Mouse (Mus musculus) frontal cortex, adult (tissue): Measurements from ENCODE around the gene Smarcd3.

Experiments
- ATAC-seq: cut with Nextera tagmentation; 2 replicates; pipeline ENCODE4 v1.9.2; 2017; ENCODE audit warnings: mild to moderate bottlenecking, moderate library complexity, mixed read lengths; ENCODE audit not compliant: low TSS enrichment

Gene Smarcd3

DNA sequence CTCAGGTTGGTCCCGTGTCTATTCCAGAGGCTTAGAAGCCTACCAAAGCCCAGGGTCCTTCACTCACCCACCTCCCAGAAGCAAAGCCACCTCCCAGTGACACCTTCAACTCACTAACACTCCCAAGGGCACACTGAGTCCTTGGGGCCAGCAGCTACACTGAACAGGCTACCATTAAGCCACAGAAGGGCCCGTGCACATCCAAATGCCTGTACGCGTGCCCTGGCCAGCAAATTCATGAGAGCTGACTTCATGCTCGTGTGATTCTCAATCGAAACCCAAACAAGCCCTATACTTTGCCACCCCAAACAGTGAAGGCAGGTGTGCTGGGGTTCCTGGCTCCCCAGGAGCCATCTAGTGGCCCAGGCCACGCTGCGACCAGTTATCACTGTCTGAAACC lies 3.6 kb downstream of the Smarcd3 start:
- no peak for ATAC-seq

DNA sequence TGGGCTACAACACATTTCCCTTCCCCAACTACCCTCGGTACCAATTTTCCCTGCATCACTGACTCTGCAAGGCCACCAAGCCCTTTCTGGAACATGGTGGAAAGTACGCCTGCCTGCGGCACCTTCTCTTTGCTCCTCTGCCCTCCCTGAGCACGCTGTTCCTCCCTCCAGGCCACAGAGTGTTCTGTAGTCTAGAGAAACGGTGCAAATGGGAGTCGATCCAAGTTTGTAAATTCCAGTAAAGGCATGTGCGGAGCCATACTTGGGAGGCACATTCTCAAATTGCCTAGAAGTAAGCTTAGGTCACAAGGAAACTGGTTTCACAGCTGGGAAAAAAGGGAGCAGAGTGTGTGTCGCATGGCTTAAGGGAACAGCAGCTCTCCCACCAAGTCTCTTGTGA lies 4.1 kb downstream of the Smarcd3 start:
- no peak for ATAC-seq

GRCm38 (mm10) chr5:24618921-24619320 lies 5.3 kb downstream of the Smarcd3 start:
- ATAC-seq: no peak

- ATAC-seq: no peak
Measured at GRCm38 (mm10) chr5:24615097-24615496, 9.1 kb downstream of the Smarcd3 start.

- no peak for ATAC-seq
Measured at GRCm38 (mm10) chr5:24612302-24612649, 11.9 kb downstream of the Smarcd3 start.

DNA sequence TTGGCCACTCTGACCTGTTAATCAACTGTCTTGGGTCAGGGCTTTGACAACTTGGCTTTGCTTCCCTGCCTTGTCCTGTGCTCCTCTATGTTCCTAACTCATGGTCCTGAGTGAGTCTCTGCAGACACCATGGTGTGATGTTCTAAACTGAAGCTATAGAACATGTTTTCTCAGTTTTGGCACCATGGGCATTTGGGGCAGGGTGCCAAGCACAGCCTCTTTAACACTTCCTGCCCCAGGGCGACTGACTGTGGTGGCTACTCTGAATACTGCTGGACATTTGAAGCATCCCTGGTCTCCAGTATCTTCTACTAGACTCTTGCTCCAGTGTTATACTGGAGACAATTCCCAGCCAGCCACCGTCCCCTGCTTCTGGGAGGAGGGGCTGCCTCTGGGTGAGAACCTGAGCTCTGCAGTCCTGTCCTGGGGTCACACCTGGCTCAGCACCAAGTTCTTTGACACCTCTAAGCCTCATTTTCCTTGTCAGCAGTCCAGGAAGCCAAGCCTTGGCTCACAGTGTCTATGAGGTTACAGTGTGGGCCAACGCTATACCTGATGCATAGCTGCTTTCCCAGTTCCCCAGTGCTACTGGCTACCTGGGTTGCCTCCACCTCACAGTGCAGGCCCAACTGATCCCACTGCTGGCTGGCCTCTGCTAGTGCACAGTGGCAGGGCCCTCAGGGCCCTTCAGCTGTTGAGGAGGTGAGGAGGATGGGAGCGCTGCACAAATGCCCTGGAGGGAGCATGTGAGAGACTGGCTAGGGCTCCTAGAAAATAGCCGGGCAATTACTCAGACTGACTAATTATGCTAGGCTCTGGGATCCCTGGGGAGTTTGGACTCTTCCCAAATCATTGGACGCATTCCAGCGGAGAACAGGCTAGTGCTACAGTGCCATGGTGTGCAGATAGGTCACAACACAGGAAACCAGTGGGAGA lies 12.6 kb downstream of the Smarcd3 start:
- ATAC-seq: peak; percentile 41

DNA sequence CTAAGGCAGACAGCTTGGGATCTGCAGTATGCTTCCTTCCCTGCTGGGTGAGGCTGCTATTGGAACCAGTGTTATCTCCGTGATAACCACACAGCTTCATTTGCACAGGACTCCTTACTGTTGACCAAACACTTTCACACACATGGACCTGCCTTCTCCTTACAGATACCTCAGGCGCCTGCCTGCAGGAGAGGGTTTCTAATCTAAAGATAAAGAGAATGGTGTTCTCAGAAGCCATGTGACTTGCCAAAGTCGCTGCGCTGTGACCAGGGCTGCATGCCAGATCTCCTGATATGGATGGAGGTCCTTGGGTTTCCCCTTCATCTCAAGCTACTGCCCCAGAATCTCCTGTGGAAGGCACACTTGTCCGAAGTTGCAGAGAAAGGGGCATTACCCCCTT lies 14.8 kb downstream of the Smarcd3 start:
- ATAC-seq: no peak

GRCm38 (mm10) chr5:24605980-24606665 lies 18.1 kb downstream of the Smarcd3 start:
- no peak for ATAC-seq

DNA sequence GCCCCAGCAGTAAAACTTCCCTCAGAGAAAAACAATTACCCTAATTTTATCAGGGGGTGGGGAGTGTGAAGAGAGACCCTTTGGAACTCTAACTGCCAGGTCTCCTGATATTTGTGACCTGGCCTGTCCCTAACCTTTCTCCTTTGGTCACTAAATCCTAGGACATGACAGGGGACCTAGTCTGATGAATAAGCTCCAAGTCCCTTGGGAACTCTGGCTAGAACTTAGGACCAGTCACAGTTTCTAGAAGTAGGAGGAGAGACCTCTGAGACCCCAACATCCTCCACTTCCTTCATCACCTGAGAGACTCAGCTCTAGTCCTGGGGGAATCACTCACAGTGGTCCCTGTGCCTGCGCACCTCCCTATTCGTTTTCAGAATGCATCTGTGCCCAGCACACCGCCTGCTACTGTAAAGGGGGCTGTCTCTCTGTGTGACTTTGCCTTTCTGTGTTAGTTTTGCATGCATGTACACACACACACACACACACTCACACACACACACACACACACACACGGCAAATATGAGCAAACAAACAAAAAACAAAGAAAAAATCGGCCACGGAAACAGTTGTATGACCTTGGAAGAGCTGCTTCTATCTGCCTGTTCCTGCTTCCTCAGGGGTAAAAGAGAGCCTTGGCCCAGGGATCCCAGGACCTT lies 18.8 kb downstream of the Smarcd3 start:
- no peak for ATAC-seq

GRCm38 (mm10) chr5:24604656-24605100 lies 19.5 kb downstream of the Smarcd3 start:
- peak; percentile 69 for ATAC-seq

DNA sequence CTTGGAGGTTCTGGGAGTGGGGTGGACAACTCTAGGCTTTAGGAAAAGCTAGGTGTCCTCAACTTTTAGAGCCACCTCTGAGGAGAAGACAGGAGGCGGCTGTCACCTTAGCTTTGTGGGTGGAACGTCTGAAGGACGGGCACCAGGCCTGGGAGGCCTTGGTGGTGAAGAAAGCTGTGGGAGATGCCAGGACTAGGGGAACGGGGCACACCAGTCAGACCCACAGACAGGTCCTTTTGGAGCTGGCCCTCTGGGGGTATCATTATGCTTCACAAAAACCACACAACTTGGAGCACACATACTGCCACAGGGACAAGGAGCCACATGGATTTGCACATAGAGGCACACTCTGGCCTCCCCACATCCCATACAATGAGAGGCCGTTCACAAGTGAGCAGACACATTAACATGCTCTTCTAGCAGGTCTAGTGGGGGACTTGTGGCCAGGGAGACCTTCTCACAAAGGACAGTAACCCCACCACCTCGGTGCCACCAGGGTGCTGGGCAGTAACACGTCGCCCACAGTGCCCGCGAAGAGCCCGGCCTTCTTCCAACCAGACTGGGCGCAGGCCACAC lies 20.0 kb downstream of the Smarcd3 start:
- peak; percentile 6 for ATAC-seq

- no peak for ATAC-seq
Measured at GRCm38 (mm10) chr5:24603431-24604010, 20.7 kb downstream of the Smarcd3 start.

DNA sequence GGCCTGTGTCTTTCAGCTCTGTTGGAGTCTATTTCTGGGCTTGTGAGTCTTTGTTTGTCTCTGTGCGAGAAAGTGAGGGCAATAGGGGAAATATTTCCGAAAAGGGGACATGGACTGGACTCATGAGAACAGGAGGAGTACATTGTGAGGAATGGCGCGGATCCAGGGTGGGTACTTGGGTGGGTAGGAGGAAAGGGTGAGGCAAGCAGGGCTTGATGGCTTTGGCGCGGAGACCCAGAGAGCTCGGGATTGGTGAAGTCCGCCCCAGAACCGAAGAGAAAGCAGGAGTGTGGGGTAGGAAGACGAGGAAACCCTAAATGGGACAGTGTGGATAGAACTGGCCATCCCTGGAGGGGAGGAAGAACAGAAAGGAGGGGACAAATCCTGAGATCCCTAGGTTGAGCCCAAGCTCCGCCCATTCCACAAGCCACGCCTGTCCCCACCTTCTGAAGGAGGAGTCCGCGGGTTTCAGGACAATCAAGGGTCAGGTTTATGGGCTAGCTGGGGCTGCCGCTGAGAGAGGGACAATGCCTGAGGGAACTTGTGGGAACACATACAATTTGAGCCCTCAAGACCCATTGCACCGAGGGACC lies 21.4 kb downstream of the Smarcd3 start:
- ATAC-seq: peak; percentile 13; the same call in 1 of the 2 replicates

DNA sequence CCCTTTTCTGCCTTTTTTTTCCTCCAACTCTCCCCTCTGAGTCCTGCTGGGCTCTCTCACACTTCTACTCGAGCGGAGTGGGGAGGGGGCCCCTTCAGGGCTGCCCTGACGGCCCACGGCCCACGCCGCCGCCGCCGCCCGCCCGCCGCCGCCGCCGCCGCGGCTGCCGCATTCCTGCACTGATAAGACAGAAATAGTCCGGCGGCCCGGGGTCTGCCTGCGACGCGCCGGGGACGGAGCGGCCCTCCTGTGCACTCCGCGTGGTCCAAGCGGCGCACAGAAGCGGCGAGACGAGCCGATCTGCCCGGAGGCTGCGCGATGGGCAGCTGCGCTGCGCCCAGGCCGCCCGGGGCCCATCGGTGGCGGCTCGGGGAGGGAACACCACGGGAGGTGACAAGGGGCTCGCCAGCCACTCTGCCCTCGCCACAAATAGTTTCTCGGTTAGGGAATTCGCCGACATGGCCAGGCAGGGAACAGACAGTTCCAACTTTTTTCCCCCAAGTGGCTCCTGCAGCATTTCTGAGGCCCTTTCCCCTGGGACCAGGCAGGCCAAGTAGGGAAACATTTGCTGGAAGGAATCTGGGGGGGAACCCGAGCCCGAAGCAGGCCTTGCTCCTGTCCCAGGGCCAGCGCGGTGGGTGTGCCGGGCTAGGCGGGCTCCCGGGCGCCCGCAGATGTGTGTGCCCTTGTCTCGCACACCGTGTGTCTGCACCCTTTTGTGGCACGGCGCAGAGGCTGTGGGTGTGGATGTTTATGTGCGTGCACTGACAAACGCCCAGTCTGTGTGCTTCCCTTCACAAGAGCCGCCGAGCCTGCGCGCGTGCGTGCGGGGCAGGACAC lies 22.1 kb downstream of the Smarcd3 start:
- ATAC-seq: peak; percentile 20; the same call in 1 of the 2 replicates

DNA sequence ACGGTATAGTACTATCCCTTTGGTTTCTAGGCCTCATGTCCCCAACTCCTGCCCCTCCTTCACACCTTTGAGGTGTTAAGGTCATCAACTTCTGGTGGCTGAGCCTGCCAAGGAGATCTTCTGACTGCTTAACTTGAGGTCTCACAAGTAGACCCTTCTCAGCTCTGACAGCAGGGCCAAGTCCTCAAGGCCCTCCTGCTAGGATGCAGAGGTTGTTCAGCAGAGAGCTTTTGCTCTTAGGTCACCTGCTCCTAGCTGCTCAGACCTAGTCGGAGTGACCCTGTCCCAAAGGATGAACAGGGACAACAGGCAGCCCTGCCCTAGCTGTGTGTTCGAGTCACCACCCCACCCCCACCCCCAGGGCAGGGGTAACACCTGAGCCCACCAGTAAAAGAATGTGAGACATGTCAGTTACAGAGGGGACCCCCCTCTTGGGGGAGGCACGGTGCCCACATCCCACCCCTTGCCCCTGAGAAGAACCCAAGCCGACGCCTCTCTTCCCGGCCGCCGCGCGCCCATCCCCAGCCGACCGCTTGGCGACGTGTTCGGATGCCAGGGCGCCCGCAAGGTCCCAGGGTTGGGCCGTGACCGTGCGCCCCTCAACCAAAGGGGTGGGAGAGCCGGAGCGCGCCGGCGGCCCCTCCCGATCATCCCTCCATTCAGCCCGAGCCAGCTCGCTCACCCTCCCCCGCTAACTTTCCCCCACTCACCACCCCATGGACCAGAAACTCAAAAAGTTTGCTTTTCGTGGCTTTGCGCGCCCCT lies 23.0 kb downstream of the Smarcd3 start:
- no peak for ATAC-seq

DNA sequence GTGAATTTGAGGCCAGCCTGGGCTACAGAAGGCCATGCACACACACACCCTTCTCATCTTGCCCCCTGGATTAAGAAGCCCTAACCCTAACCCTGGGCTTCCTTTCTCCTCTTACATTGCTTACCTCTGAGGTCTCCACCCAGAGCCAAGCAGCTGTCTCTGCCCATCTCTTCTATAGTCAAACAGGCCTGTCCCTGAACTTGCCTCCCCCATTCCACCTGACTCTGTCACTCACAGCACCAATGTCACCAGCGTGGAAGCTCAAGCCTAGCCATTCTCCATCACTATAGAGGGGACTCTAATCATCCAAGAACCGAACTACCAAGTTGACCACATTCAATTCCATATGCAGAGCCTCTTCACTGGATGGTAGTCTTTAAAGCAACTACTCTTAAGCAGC lies 24.0 kb downstream of the Smarcd3 start:
- no peak for ATAC-seq

DNA sequence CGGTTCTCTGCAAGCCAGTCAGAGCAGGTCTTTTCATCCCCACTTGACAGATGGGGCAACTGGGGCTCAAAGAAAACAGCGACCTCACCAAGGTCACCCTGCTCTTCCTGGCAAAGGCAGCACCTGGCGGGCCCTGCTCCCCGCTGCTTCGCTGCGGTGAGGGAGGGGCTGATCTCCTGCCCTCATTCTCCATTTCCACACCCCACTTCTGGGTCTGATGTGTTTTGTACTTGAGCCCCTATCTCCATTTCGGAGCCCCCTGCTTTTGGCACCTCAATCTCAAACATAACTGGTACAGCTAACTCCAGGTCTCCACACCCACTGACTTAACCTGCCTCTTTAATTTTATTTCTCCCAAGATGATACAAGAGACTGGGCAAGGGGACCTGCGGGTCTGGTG lies 25.1 kb downstream of the Smarcd3 start:
- no peak for ATAC-seq

DNA sequence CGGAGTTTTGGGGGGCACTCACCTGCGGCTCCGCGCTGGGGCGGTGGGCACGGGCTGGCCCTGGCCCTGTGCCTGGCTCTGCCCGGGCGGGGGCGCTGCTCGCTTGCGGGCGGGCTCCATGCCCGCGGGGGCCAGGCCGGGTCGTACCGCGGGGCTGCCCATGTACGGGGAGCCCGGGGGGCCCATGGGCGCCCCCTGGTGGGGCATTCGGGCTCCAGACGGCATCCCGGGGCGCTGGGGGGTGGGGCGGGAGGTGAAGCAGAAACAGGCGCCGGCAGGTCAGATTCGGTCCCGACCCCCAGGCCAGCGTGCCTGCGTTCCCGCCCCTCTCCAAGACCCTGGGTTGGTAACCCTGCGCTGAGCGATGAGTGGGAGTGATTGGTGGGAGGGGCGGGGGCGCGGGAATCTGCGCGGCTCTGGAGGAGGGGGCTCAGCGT lies 25.6 kb downstream of the Smarcd3 start:
- ATAC-seq: no peak

GRCm38 (mm10) chr5:24597901-24598569 lies 26.2 kb downstream of the Smarcd3 start:
- ATAC-seq: no peak
